Mouse (Mus musculus): ENCODE results near the gene Cadm1.

DNA sequence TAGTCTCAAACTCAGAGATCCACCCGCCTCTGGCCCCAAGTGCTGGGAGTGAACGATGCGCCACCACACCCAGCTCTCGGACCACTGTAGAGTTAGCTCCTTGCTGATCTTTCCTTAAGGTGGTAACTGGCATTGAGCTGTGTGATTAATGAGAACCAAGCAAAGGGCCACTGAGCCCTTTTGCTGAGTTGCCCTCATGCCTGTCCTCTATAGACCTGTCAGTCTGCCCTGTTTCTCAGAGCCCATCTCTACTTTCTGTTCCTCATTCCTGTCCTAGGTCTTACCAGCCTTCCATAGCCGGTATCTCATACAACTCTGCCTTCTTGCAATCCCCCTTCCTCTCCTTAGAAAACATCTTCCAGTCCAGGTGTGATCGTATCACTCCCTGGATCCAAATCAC is 242.8 kb downstream of the Cadm1 start:
- TF ChIP-seq CTCF (IDR thresholded peaks at IDR 0.05; ENCODE audit: low read depth) = no peak
- TF ChIP-seq EP300 (IDR thresholded peaks at IDR 0.05; ENCODE audit: low read depth) = no peak
